8 mouse cellular contexts compared by ENCODE assay signal in genomic region chr11:101259261-101259712, GRCm38 (mm10). TPM values are rescaled to one million over a fixed set of nuclear protein-coding genes. Genes with fewer than 3 reads are reported as not detected.
DNase-seq lines count a peak whose midpoint lies in the region; ATAC-seq lines count a peak whose summit lies in the region.

No protein-coding gene starts in this region.

- DNase-seq in heart, adult 18-20 months = peak; percentile 53 to 54
- no peak for DNase-seq in heart, postnatal 25 days (ENCODE audit: low spot score)
- DNase-seq in kidney, adult 9 months = peak; percentile 76
- peak; percentile 67 for DNase-seq in right cerebral cortex, postnatal 14 days
- DNase-seq in gastrocnemius, postnatal 10 days = no peak
- DNase-seq in embryo, embryonic 10 days (ENCODE audit: low spot score) = no peak

- no peak for ATAC-seq in embryonic facial prominence, embryonic 15.5 days (ENCODE audit: insufficient number of reproducible peaks, low FRiP score, low TSS enrichment, low read depth)
- ATAC-seq in limb, embryonic 13.5 days (ENCODE audit: low FRiP score, low read depth) = no peak

- H3K27ac ChIP-seq in embryonic facial prominence, embryonic 15.5 days (replicated peaks) = peak overlapping the region; percentile 81
- peak overlapping the region; percentile 83 for H3K27ac ChIP-seq in limb, embryonic 13.5 days

- peak overlapping the region; percentile 98 for H3K4me2 ChIP-seq in embryonic facial prominence, embryonic 15.5 days (replicated peaks)
- peak overlapping the region; percentile 99 for H3K4me2 ChIP-seq in limb, embryonic 13.5 days (replicated peaks)

- peaks cover 64% of the 10 kb centered on the region for H3K4me1 ChIP-seq in embryonic facial prominence, embryonic 15.5 days
- peaks cover 57% of the 10 kb centered on the region for H3K4me1 ChIP-seq in limb, embryonic 13.5 days

- peak overlapping the region; percentile 65; the same call in 1 of the 2 replicates for H3K4me3 ChIP-seq in embryonic facial prominence, embryonic 15.5 days (replicated peaks)
- H3K4me3 ChIP-seq in limb, embryonic 13.5 days = peak overlapping the region; percentile 62

- intact Hi-C loops in heart, postnatal 25 days (cut with DNase I) = no loop called here

- peaks cover 16% of the 10 kb centered on the region for H3K36me3 ChIP-seq in embryonic facial prominence, embryonic 15.5 days
- peaks cover 28% of the 10 kb centered on the region for H3K36me3 ChIP-seq in limb, embryonic 13.5 days

- no peak overlapping the region for H3K9ac ChIP-seq in embryonic facial prominence, embryonic 15.5 days
- peak overlapping the region; percentile 84; the same call in 1 of the 2 replicates for H3K9ac ChIP-seq in limb, embryonic 13.5 days

- 28% methylated on average over 6 of the region's 6 CpGs for WGBS in embryonic facial prominence, embryonic 15.5 days
- whole genome bisulfite sequencing in limb, embryonic 13.5 days = 27% methylated on average over 6 of the region's 6 CpGs

- no peaks in the 10 kb centered on the region for H3K9me3 ChIP-seq in embryonic facial prominence, embryonic 15.5 days (replicated peaks)
- no peaks in the 10 kb centered on the region for H3K9me3 ChIP-seq in limb, embryonic 13.5 days

- H3K27me3 ChIP-seq in embryonic facial prominence, embryonic 15.5 days = peaks cover 25% of the 10 kb centered on the region
- peaks cover 31% of the 10 kb centered on the region for H3K27me3 ChIP-seq in limb, embryonic 13.5 days

RNA-seq across cellular contexts. Expression of gene Wnk4, which starts 1.1 kb away (rescaled TPM):
- 10 to 100 TPM in 1 of 2 experiments, 1 to 10 TPM in 1; 9.4 to 12.9 TPM for total RNA-seq in heart, adult 18-20 months (2021)
- 10 to 100 TPM in 1 of 2 experiments, 1 to 10 TPM in 1; 9.6 to 14.6 TPM for total RNA-seq in heart, postnatal 25 days (2021)
- 12.5 and 14.3 TPM in 2 replicates for polyA plus RNA-seq in embryonic facial prominence, embryonic 15.5 days (2015; fragmentation: Nextera tagmentation; extraction: Ambion mirVana)
- 8.5 and 10.2 TPM in 2 replicates for polyA plus RNA-seq in limb, embryonic 13.5 days (2015; fragmentation: Nextera tagmentation; extraction: Ambion mirVana)
- 1 to 10 TPM in 1 of 2 experiments, under 1 TPM in 1; 0.35 to 1.4 TPM for total RNA-seq in gastrocnemius, postnatal 10 days (2021)

RNA-seq across cellular contexts. Expression of gene Vps25, which starts 5.8 kb away (rescaled TPM):
- 100 to 1,000 TPM in 1 of 2 experiments, 10 to 100 TPM in 1; 87.3 to 107 TPM for total RNA-seq in heart, adult 18-20 months (2021)
- total RNA-seq in heart, postnatal 25 days (2021) = 10 to 100 TPM; 78.2 to 85.0 TPM
- 122 and 133 TPM in 2 replicates for polyA plus RNA-seq in embryonic facial prominence, embryonic 15.5 days (2015; fragmentation: Nextera tagmentation; extraction: Ambion mirVana)
- 104 and 109 TPM in 2 replicates for polyA plus RNA-seq in limb, embryonic 13.5 days (2015; fragmentation: Nextera tagmentation; extraction: Ambion mirVana)
- total RNA-seq in gastrocnemius, postnatal 10 days (2021) = 10 to 100 TPM; 40.1 to 44.3 TPM

RNA-seq across cellular contexts. Expression of gene Ramp2, which starts 13.5 kb away (rescaled TPM):
- 100 to 1,000 TPM in 1 of 2 experiments, 10 to 100 TPM in 1; 74.7 to 100 TPM for total RNA-seq in heart, adult 18-20 months (2021)
- 100 to 1,000 TPM in 1 of 2 experiments, 10 to 100 TPM in 1; 80.9 to 123 TPM for total RNA-seq in heart, postnatal 25 days (2021)
- polyA plus RNA-seq in embryonic facial prominence, embryonic 15.5 days (2015; fragmentation: Nextera tagmentation; extraction: Ambion mirVana) = 138 and 139 TPM in 2 replicates
- 72.9 and 74.7 TPM in 2 replicates for polyA plus RNA-seq in limb, embryonic 13.5 days (2015; fragmentation: Nextera tagmentation; extraction: Ambion mirVana)
- 10 to 100 TPM; 70.5 to 72.8 TPM for total RNA-seq in gastrocnemius, postnatal 10 days (2021)

RNA-seq across cellular contexts. Expression of gene Cntd1, which starts 19.5 kb away (rescaled TPM):
- under 1 TPM; 0.15 to 0.23 TPM for total RNA-seq in heart, adult 18-20 months (2021)
- under 1 TPM; 0.10 to 0.28 TPM for total RNA-seq in heart, postnatal 25 days (2021)
- polyA plus RNA-seq in embryonic facial prominence, embryonic 15.5 days (2015; fragmentation: Nextera tagmentation; extraction: Ambion mirVana) = 1.1 and 1.9 TPM in 2 replicates
- polyA plus RNA-seq in limb, embryonic 13.5 days (2015; fragmentation: Nextera tagmentation; extraction: Ambion mirVana) = 1.7 and 1.9 TPM in 2 replicates
- under 1 TPM; 0.14 to 0.18 TPM for total RNA-seq in gastrocnemius, postnatal 10 days (2021)

RNA-seq across cellular contexts. Expression of gene Coa3, which starts 19.6 kb away (rescaled TPM):
- total RNA-seq in heart, adult 18-20 months (2021) = 100 to 1,000 TPM in 1 of 2 experiments, 10 to 100 TPM in 1; 98.3 to 108 TPM
- total RNA-seq in heart, postnatal 25 days (2021) = 10 to 100 TPM; 89.0 to 96.9 TPM
- polyA plus RNA-seq in embryonic facial prominence, embryonic 15.5 days (2015; fragmentation: Nextera tagmentation; extraction: Ambion mirVana) = 160 and 165 TPM in 2 replicates
- polyA plus RNA-seq in limb, embryonic 13.5 days (2015; fragmentation: Nextera tagmentation; extraction: Ambion mirVana) = 172 and 175 TPM in 2 replicates
- 10 to 100 TPM; 66.3 to 74.5 TPM for total RNA-seq in gastrocnemius, postnatal 10 days (2021)

Comparison
In these comparisons a context has a peak if more than half of its experiments do, and no peak if none do; other contexts are left out.
1. DNase-seq: peak in heart, adult 18-20 months (2 of 2), kidney, adult 9 months (single experiment) and right cerebral cortex, postnatal 14 days (single experiment); none in heart, postnatal 25 days (single experiment), gastrocnemius, postnatal 10 days (single experiment) and embryo, embryonic 10 days (single experiment).
2. RNA of gene Wnk4, which starts 1.1 kb away (total RNA-seq): 9.6 to 14.6 TPM in heart, postnatal 25 days and 9.4 to 12.9 TPM in heart, adult 18-20 months; 0.35 to 1.4 TPM in gastrocnemius, postnatal 10 days; every median in the first group is over 4 times any median in the second.